Mouse (Mus musculus) brain, embryonic 14.5 days (tissue): ENCODE data around the gene Orai2.

Experiments used
- CTCF ChIP-seq: fragments of 200-500 bp; IDR thresholded peaks from 2 replicates; pipeline ENCODE4 v1.5.1; 2012; ENCODE audit warnings: inconsistent platforms, mild to moderate bottlenecking, moderate library complexity, borderline replicate concordance; ENCODE audit not compliant: insufficient read depth, insufficient read length; ENCODE audit errors: extremely low read depth
- POLR2A ChIP-seq: fragments of 200-500 bp; IDR thresholded peaks from 2 replicates; pipeline ENCODE4 v1.6.1; 2012; ENCODE audit warnings: mild to moderate bottlenecking, inconsistent platforms, borderline replicate concordance; ENCODE audit not compliant: poor library complexity, insufficient read depth, insufficient read length, severe bottlenecking; ENCODE audit errors: extremely low read depth

- TF ChIP-seq CTCF (peak; percentile 85), POLR2A (no peak)
Measured at GRCm38 (mm10) chr5:136186723-136187122, 16.2 kb upstream of the Orai2 start.
